Mouse (Mus musculus) neural tube, embryonic 14.5 days (tissue): Measurements from ENCODE around the gene Calm4. TPM values are rescaled to one million over a fixed set of nuclear protein-coding genes. Genes with fewer than 3 reads are reported as not detected.
"Not testable (repeated sequence)": the region's sequence is repeated elsewhere in the genome, so short reads cannot be mapped to it uniquely, and the experiment has no call there.

Source experiments
- ATAC-seq: fragments of 200-750 bp; cut with Nextera tagmentation; 2 replicates; pipeline ENCODE4 v1.8.0; 2017; ENCODE audit warnings: low read depth, mild to moderate bottlenecking, moderate TSS enrichment, moderate library complexity
- H3K27ac ChIP-seq: fragments of 300-500 bp; sonication (generic); 2 replicates; pipeline ENCODE4 v1.5.1; 2014; ENCODE audit warnings: low read depth, mild to moderate bottlenecking, control low read depth, low read length, moderate library complexity, mixed read lengths
- H3K27me3 ChIP-seq: fragments of 300-500 bp; sonication (generic); 2 replicates; pipeline ENCODE4 v1.6.1; 2014; ENCODE audit warnings: low read length; ENCODE audit not compliant: control insufficient read depth, insufficient read depth
- H3K36me3 ChIP-seq: fragments of 300-500 bp; sonication (generic); 2 replicates; pipeline ENCODE4 v1.6.1; 2014; ENCODE audit warnings: low read length, mixed read lengths; ENCODE audit not compliant: control insufficient read depth, insufficient read depth
- H3K4me1 ChIP-seq: fragments of 300-500 bp; sonication (generic); 2 replicates; pipeline ENCODE4 v1.6.1; 2014; ENCODE audit warnings: low read length; ENCODE audit not compliant: control insufficient read depth, insufficient read depth
- H3K4me2 ChIP-seq: fragments of 300-500 bp; sonication (generic); 2 replicates; pipeline ENCODE4 v1.6.1; 2014; ENCODE audit warnings: mild to moderate bottlenecking, low read depth, low read length, control low read depth
- H3K4me3 ChIP-seq: fragments of 300-500 bp; sonication (generic); 2 replicates; pipeline ENCODE4 v1.5.1; 2014; ENCODE audit warnings: low read depth, low read length, control low read depth, mixed read lengths
- H3K9ac ChIP-seq: fragments of 300-500 bp; sonication (generic); replicated peaks from 2 replicates; pipeline ENCODE4 v1.6.1; 2014; ENCODE audit warnings: low read depth, mild to moderate bottlenecking, control low read depth, low read length, mixed read lengths
- H3K9me3 ChIP-seq: fragments of 300-500 bp; sonication (generic); 2 replicates; pipeline ENCODE4 v1.6.1; 2016; ENCODE audit warnings: low read length; ENCODE audit not compliant: control insufficient read depth
- WGBS: fragments of 180-500 bp; shearing (Covaris S2); extraction: QIAGEN DNeasy Blood & Tissue Kit; methylation state at CpG from one replicate; pipeline ENCODE4 v1.1.7; 2014; 5-methylcytosine and 5-hydroxymethylcytosine counted together
- polyA plus RNA-seq: library from polyadenylated mRNA; unstranded; fragments of >200 nt; fragmentation: Nextera tagmentation; extraction: Ambion mirVana; gene quantifications from 2 replicates; pipeline ENCODE4 v1.2.1, GENCODE M21; 2014

Calm4 gene
- polyA plus RNA-seq, 1 experiment from 2014 or later: not detected

DNA sequence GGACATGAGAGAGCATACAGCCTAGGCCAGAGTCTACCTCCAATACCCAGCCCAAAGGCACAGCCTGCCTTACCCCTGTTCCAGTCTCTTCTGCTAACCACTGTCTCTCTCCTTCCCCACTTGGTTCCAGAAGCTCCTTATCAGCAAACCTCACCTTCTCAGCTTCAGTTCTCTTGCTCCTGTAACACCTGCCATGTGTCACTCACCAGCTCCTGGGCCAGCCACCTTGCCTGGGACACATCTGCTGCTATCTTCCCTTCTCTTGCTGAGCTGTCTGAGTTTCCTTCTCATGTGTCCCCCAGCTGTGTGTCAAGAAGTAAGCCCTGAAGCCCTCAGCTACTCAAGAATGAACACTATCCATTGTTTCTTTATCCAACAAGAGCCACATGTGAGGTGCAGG lies 3.1 kb downstream of the Calm4 start:
- not testable (repeated sequence) for H3K4me1 ChIP-seq, ATAC-seq, H3K27ac ChIP-seq, H3K27me3 ChIP-seq, H3K4me3 ChIP-seq, H3K9ac ChIP-seq, H3K36me3 ChIP-seq, H3K9me3 ChIP-seq, H3K4me2 ChIP-seq

GRCm38 (mm10) chr13:3850330-3850729 lies 12.8 kb downstream of the Calm4 start:
- H3K27ac ChIP-seq: no peak overlapping the region
- no peak overlapping the region for H3K9ac ChIP-seq
- no peaks in the 10 kb centered on the region for H3K27me3 ChIP-seq
- no peaks in the 10 kb centered on the region for H3K4me1 ChIP-seq
- H3K4me2 ChIP-seq: no peak overlapping the region
- ATAC-seq: no peak
- 83% methylated on average over 1 of the region's 1 CpGs for WGBS
- H3K9me3 ChIP-seq: no peaks in the 10 kb centered on the region
- H3K36me3 ChIP-seq: no peaks in the 10 kb centered on the region
- no peak overlapping the region for H3K4me3 ChIP-seq

GRCm38 (mm10) chr13:3853648-3854333 lies 16.2 kb downstream of the Calm4 start, which contains the start of gene Calm5:
TSS of gene Calm5 (plus strand) at chr13:3854173.
- not testable (repeated sequence) for H3K4me3 ChIP-seq, H3K27ac ChIP-seq, H3K4me1 ChIP-seq, ATAC-seq, H3K4me2 ChIP-seq, H3K9me3 ChIP-seq, H3K9ac ChIP-seq, H3K36me3 ChIP-seq, H3K27me3 ChIP-seq
- 86% methylated on average over 3 of the region's 3 CpGs for WGBS

DNA sequence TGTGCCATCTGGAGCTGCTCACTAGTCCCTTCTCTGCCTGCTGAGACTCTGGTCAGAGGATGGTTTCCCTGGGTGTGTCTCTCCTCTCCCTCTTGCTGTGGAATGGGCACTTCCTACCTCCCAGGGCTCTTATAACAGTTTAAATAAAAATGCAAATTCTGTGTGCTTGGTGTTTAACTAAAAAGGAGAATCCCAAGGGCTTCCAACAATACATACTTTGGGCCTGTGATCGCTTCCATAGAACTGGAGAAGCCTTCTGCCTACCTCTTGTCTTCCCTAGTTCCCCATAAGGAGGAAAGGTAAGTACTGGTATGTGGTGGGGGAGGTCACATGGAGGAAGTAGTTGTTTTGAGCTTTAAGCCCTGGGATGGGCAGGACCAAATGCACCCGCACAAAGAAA lies 17.3 kb downstream of the Calm4 start:
- H3K9ac ChIP-seq: no peak overlapping the region
- H3K27ac ChIP-seq: no peak overlapping the region
- H3K9me3 ChIP-seq: no peaks in the 10 kb centered on the region
- no peaks in the 10 kb centered on the region for H3K4me1 ChIP-seq
- no peaks in the 10 kb centered on the region for H3K27me3 ChIP-seq
- H3K4me3 ChIP-seq: no peak overlapping the region
- H3K4me2 ChIP-seq: no peak overlapping the region
- WGBS: 98% methylated on average over 2 of the region's 2 CpGs
- no peaks in the 10 kb centered on the region for H3K36me3 ChIP-seq
- ATAC-seq: no peak

- H3K27ac ChIP-seq: no peak overlapping the region
- no peak overlapping the region for H3K4me2 ChIP-seq
- no peaks in the 10 kb centered on the region for H3K9me3 ChIP-seq
- WGBS: 88% methylated on average over 1 of the region's 1 CpGs
- no peak overlapping the region for H3K9ac ChIP-seq
- no peak for ATAC-seq
- no peak overlapping the region for H3K4me3 ChIP-seq
- no peaks in the 10 kb centered on the region for H3K27me3 ChIP-seq
- no peaks in the 10 kb centered on the region for H3K36me3 ChIP-seq
- no peaks in the 10 kb centered on the region for H3K4me1 ChIP-seq
These were observed 18.7 kb downstream of the Calm4 start for GRCm38 (mm10) chr13:3856252-3856651.

- ATAC-seq: no peak
- no peak overlapping the region for H3K4me2 ChIP-seq
- H3K9me3 ChIP-seq: no peaks in the 10 kb centered on the region
- no peak overlapping the region for H3K4me3 ChIP-seq
- H3K27me3 ChIP-seq: no peaks in the 10 kb centered on the region
- no peak overlapping the region for H3K9ac ChIP-seq
- no peaks in the 10 kb centered on the region for H3K4me1 ChIP-seq
- no peaks in the 10 kb centered on the region for H3K36me3 ChIP-seq
- 97% methylated on average over 8 of the region's 8 CpGs for WGBS
- H3K27ac ChIP-seq: no peak overlapping the region
These were observed 23.7 kb downstream of the Calm4 start for GRCm38 (mm10) chr13:3861251-3861650.

DNA sequence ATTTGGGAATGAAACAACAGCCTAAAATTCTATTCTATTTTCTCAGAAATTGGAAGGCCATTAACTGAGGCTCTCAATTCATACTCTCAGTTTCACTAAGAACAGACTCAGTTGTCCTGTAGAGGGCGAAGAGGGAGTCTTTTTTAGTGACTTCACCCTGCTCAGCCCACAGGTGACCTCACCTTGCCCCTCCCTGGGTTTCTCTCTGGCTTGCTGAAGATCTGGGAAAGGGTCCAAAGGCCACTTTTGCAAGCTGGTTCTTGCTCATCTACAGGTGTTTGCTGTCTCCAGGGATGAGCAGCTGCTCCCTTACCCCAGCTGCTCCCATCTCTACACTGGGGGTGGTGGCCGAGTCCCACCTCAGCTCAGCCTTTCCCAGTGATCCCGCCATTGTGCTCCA lies 24.8 kb downstream of the Calm4 start:
- 87% methylated on average over 3 of the region's 3 CpGs for WGBS
- no peaks in the 10 kb centered on the region for H3K27me3 ChIP-seq
- H3K9me3 ChIP-seq: no peaks in the 10 kb centered on the region
- no peaks in the 10 kb centered on the region for H3K4me1 ChIP-seq
- no peak overlapping the region for H3K4me3 ChIP-seq
- no peak overlapping the region for H3K9ac ChIP-seq
- no peaks in the 10 kb centered on the region for H3K36me3 ChIP-seq
- no peak overlapping the region for H3K4me2 ChIP-seq
- no peak for ATAC-seq
- no peak overlapping the region for H3K27ac ChIP-seq

DNA sequence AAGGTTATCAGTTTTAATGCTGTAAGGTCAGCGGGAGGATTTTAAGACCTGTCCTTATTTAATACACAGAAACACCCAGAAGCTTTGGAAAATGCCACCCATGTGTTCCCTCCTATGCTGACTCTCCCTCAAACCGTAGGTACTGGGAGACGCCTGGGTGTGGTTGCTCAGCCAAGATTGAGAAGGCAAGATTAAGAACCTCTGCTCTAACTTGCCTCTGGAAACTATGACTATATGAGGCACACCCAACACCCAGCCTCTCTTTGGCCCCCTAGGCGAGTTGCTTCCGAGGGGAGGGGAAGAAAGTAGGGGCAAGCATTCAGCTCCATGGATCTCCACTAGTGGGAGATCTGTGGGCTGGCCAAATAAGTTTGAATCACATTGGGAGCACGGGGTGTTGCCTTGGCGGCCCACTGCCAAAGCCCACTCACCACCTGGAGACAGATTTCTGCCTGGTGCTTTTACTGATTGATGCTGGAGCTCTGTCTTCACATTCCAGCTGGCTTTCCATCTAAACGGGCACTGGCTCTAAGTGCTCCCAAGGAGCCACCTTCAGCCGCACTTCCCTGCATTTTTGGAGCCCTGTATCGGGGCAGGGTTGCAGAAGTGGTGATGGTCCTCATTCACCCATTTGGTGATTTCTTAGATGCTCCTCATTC lies 25.5 kb downstream of the Calm4 start:
- H3K27ac ChIP-seq: no peak overlapping the region
- no peak for ATAC-seq
- H3K4me3 ChIP-seq: no peak overlapping the region
- H3K36me3 ChIP-seq: no peaks in the 10 kb centered on the region
- H3K4me2 ChIP-seq: no peak overlapping the region
- no peaks in the 10 kb centered on the region for H3K9me3 ChIP-seq
- 96% methylated on average over 10 of the region's 10 CpGs for WGBS
- H3K9ac ChIP-seq: no peak overlapping the region
- no peaks in the 10 kb centered on the region for H3K4me1 ChIP-seq
- no peaks in the 10 kb centered on the region for H3K27me3 ChIP-seq

DNA sequence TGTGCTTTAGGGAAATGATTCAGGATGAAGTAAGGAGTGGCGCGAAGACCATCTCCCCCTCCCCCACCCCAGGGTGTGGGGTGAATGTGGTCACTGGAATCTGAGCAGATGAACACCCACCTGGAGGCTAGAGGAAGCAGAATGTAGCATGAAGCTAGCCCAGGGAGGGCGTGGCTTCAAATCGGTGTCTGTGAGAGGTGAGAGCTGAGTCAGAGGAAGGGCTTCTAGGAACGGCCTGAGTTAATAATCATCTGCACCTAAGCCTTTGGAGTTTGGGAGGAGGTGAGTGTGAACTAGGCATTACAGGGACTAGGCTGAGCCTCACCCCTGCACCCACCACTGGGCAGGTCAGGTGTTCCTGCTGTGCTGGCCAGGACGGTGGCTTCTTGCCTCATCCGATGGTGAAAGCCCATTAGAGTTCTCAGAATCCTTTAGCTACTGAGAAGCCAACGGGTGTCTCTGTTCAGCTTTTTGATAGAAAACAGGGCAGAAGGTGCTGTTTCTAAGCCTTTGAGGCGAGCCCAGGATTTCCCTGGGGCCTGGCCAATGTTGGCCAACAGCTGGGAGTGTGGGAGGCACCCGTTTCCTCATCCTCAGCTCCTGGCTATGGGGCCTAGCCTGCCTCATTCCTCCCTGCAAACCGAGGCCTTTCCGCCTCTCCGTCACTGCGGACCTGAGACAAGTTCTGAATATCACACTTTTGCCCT lies 28.2 kb downstream of the Calm4 start:
- H3K9ac ChIP-seq: no peak overlapping the region
- no peaks in the 10 kb centered on the region for H3K9me3 ChIP-seq
- no peak overlapping the region for H3K4me2 ChIP-seq
- no peaks in the 10 kb centered on the region for H3K36me3 ChIP-seq
- no peak for ATAC-seq
- 88% methylated on average over 14 of the region's 14 CpGs for WGBS
- no peaks in the 10 kb centered on the region for H3K27me3 ChIP-seq
- H3K27ac ChIP-seq: no peak overlapping the region
- H3K4me3 ChIP-seq: no peak overlapping the region
- H3K4me1 ChIP-seq: no peaks in the 10 kb centered on the region
